Mouse (Mus musculus): ENCODE measurements around the gene Mmp1b. TPM values are rescaled to one million over a fixed set of nuclear protein-coding genes. Genes with fewer than 3 reads are reported as not detected.

Gene Mmp1b
- not detected in 2 replicates for polyA plus RNA-seq (2012; rRNA removed)

GRCm38 (mm10) chr9:7387947-7388346 lies at the start of gene Mmp1b:
Mmp1b (minus strand) TSS chr9:7388047.

GRCm38 (mm10) chr9:7344107-7344506 lies 43.7 kb downstream of the Mmp1b start, which contains the start of gene Mmp12:
Mmp12 (plus strand) TSS chr9:7344381.

Other genes starting within 250 kb of the Mmp1b start
- 6.1 and 7.4 TPM in 2 replicates for gene Dync2h1, start 203.6 kb downstream of the Mmp1b start, polyA plus RNA-seq (2012; rRNA removed)
- 94.9 and 97.1 TPM in 2 replicates for gene Dcun1d5, start 203.5 kb downstream of the Mmp1b start, polyA plus RNA-seq (2012; rRNA removed)
- 0.10 and 0.33 TPM in 2 replicates for gene Mmp13, start 115.5 kb downstream of the Mmp1b start, polyA plus RNA-seq (2012; rRNA removed)
- gene Mmp12, start 43.7 kb downstream of the Mmp1b start, polyA plus RNA-seq (2012; rRNA removed), result 0.36 and 0.48 TPM in 2 replicates
- gene Mmp3, start 57.8 kb upstream of the Mmp1b start, polyA plus RNA-seq (2012; rRNA removed), result 0.05 and 0.16 TPM in 2 replicates
- 0.04 and 0.05 TPM in 2 replicates for gene Mmp10, start 114.3 kb upstream of the Mmp1b start, polyA plus RNA-seq (2012; rRNA removed)
- 0.05 and 0.13 TPM in 2 replicates for gene Mmp8, start 170.4 kb upstream of the Mmp1b start, polyA plus RNA-seq (2012; rRNA removed)
- gene Mmp27, start 183.3 kb upstream of the Mmp1b start, polyA plus RNA-seq (2012; rRNA removed), result not detected in 2 replicates
- gene Mmp20, start 240.2 kb upstream of the Mmp1b start, polyA plus RNA-seq (2012; rRNA removed), result not detected in 2 replicates